Mouse (Mus musculus): ENCODE measurements around the gene Chad. TPM values are rescaled to one million over a fixed set of nuclear protein-coding genes. Genes with fewer than 3 reads are reported as not detected.

The Chad gene
- polyA plus RNA-seq, 1 experiment from 2014 or later: not detected

DNA sequence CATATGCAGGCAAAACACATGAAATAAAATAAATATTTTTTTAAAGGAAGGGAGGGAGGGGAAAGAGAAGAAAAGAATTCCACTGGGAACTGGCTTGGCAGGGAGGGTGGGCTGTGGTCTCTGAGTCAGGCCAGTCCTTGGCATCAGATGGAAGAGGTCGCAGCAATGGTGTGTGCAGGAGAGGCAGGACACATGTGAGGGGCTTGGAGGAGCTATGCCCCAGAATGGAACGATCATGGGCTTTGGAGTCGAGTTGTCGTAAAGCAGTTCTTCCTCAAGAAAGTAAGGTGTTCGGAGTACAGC, 14.5 kb upstream of the Chad start:
- no peak for ATAC-seq (replicated peaks; ENCODE audit: low FRiP score)
- 91% methylated on average over 5 of the region's 5 CpGs for WGBS
- H3K4me2 ChIP-seq (ENCODE audit: low read depth, low read length, severe bottlenecking): no peak overlapping the region

GRCm38 (mm10) chr11:94558226-94558625, 6.6 kb upstream of the Chad start:
- Histone ChIP-seq H3K4me3 (ENCODE audit: low read depth, low read length) (no peak overlapping the region), H3K9me3 (ENCODE audit: control insufficient read depth, low read length) (no peaks in the 10 kb centered on the region), H3K9ac (ENCODE audit: low read length) (no peak overlapping the region), H3K4me2 (ENCODE audit: low read depth, low read length, severe bottlenecking) (no peak overlapping the region), H3K36me3 (ENCODE audit: control insufficient read depth, insufficient read depth, low read length) (no peaks in the 10 kb centered on the region), H3K27ac (ENCODE audit: low read depth, low read length) (no peak overlapping the region), H3K4me1 (replicated peaks; ENCODE audit: control insufficient read depth, insufficient read depth, low read length) (no peaks in the 10 kb centered on the region), H3K27me3 (ENCODE audit: control insufficient read depth, insufficient read depth, low read length) (no peaks in the 10 kb centered on the region)
- 69% methylated on average over 3 of the region's 3 CpGs for WGBS
- DNase-seq (ENCODE audit: low spot score) (no peak), ATAC-seq (replicated peaks; ENCODE audit: low FRiP score) (no peak)

More for the DNA sequence above, 14.5 kb upstream of the Chad start:
- DNase-seq (ENCODE audit: low spot score): no peak
- Histone ChIP-seq H3K27ac (ENCODE audit: low read depth, low read length) (no peak overlapping the region), H3K9me3 (ENCODE audit: control insufficient read depth, low read length) (no peaks in the 10 kb centered on the region), H3K4me3 (ENCODE audit: low read depth, low read length) (no peak overlapping the region), H3K27me3 (ENCODE audit: control insufficient read depth, insufficient read depth, low read length) (no peaks in the 10 kb centered on the region), H3K9ac (ENCODE audit: low read length) (no peak overlapping the region), H3K36me3 (ENCODE audit: control insufficient read depth, insufficient read depth, low read length) (no peaks in the 10 kb centered on the region), H3K4me1 (replicated peaks; ENCODE audit: control insufficient read depth, insufficient read depth, low read length) (peaks cover 4% of the 10 kb centered on the region; the same call in 1 of the 2 replicates)

DNA sequence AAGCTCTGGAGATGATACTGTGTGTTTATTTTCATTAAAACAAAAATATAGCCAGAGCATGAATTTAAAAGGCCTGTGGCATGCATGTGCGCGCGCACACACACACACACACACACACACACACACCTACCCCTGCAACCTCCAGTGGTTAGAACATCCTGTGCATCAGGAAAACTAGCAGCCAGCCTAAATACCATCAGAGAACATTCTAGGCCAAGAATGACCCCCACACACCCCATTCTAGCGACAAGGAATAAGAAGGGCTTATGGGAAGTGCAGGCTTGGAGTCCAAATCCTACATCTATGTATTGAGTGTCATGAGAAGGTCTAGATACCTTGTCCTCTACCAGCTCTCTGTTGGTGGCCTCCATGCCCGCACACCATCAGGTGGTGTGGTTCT, 1.5 kb upstream of the Chad start:
- H3K27me3 ChIP-seq (ENCODE audit: control insufficient read depth, insufficient read depth, low read length): peaks cover 13% of the 10 kb centered on the region

DNA sequence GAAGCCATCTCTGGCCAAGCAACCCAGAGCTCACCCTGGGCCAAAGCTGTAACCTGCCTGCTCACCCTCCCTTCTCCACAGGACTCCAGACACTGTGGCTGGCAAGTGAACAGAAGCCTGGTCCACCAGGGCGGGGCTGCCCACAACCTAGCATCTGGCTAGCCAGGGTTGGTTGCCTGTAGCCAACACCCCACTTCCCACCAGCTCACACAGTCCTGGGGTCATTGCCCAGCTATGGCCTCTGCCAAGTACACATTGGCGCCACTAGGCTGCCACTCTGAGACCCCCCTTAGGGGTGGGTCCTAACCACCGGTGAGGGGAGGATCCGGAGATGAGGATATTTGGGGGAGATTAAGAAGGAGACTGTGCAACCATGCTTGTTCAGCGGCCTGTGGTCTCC, 1.0 kb upstream of the Chad start:
- whole genome bisulfite sequencing: 55% methylated on average over 5 of the region's 5 CpGs
- no peak overlapping the region for H3K4me3 ChIP-seq (ENCODE audit: low read depth, low read length)
- no peak overlapping the region for H3K27ac ChIP-seq (ENCODE audit: low read depth, low read length)

More for the DNA sequence above, 1.5 kb upstream of the Chad start:
- H3K9ac ChIP-seq (ENCODE audit: low read length): no peak overlapping the region
- H3K9me3 ChIP-seq (ENCODE audit: control insufficient read depth, low read length): no peaks in the 10 kb centered on the region
- no peak for DNase-seq (ENCODE audit: low spot score)
- no peaks in the 10 kb centered on the region for H3K36me3 ChIP-seq (ENCODE audit: control insufficient read depth, insufficient read depth, low read length)
- 90% methylated on average over 5 of the region's 5 CpGs for WGBS
- no peak overlapping the region for H3K4me3 ChIP-seq (ENCODE audit: low read depth, low read length)
- H3K4me1 ChIP-seq (replicated peaks; ENCODE audit: control insufficient read depth, insufficient read depth, low read length): 0 out of 2 replicates have a peak, but pooled peaks cover 1% of the 10 kb centered on the region
- no peak overlapping the region for H3K27ac ChIP-seq (ENCODE audit: low read depth, low read length)
- H3K4me2 ChIP-seq (ENCODE audit: low read depth, low read length, severe bottlenecking): no peak overlapping the region
- ATAC-seq (replicated peaks; ENCODE audit: low FRiP score): no peak

GRCm38 (mm10) chr11:94565151-94565479, 268 bp downstream of the Chad start:
- Histone ChIP-seq H3K4me3 (ENCODE audit: low read depth, low read length) (no peak overlapping the region; the same call in 1 of the 2 replicates), H3K36me3 (ENCODE audit: control insufficient read depth, insufficient read depth, low read length) (no peaks in the 10 kb centered on the region), H3K27me3 (ENCODE audit: control insufficient read depth, insufficient read depth, low read length) (peaks cover 13% of the 10 kb centered on the region), H3K9me3 (ENCODE audit: control insufficient read depth, low read length) (no peaks in the 10 kb centered on the region), H3K4me1 (replicated peaks; ENCODE audit: control insufficient read depth, insufficient read depth, low read length) (0 out of 2 replicates have a peak, but pooled peaks cover 1% of the 10 kb centered on the region), H3K9ac (ENCODE audit: low read length) (no peak overlapping the region), H3K4me2 (ENCODE audit: low read depth, low read length, severe bottlenecking) (peak overlapping the region; percentile 32), H3K27ac (ENCODE audit: low read depth, low read length) (no peak overlapping the region)
- DNase-seq (ENCODE audit: low spot score) (no peak), ATAC-seq (replicated peaks; ENCODE audit: low FRiP score) (no peak)
- 4% methylated on average over 16 of the region's 16 CpGs for WGBS

More for the DNA sequence above, 1.0 kb upstream of the Chad start:
- H3K9ac ChIP-seq (ENCODE audit: low read length): peak overlapping the region; percentile 47
- H3K4me2 ChIP-seq (ENCODE audit: low read depth, low read length, severe bottlenecking): no peak overlapping the region
- no peaks in the 10 kb centered on the region for H3K36me3 ChIP-seq (ENCODE audit: control insufficient read depth, insufficient read depth, low read length)
- H3K27me3 ChIP-seq (ENCODE audit: control insufficient read depth, insufficient read depth, low read length): peaks cover 13% of the 10 kb centered on the region
- no peaks in the 10 kb centered on the region for H3K9me3 ChIP-seq (ENCODE audit: control insufficient read depth, low read length)
- H3K4me1 ChIP-seq (replicated peaks; ENCODE audit: control insufficient read depth, insufficient read depth, low read length): 0 out of 2 replicates have a peak, but pooled peaks cover 1% of the 10 kb centered on the region
- ATAC-seq (replicated peaks; ENCODE audit: low FRiP score) (peak; percentile 39; the same call in 1 of the 2 replicates), DNase-seq (ENCODE audit: low spot score) (no peak)

DNA sequence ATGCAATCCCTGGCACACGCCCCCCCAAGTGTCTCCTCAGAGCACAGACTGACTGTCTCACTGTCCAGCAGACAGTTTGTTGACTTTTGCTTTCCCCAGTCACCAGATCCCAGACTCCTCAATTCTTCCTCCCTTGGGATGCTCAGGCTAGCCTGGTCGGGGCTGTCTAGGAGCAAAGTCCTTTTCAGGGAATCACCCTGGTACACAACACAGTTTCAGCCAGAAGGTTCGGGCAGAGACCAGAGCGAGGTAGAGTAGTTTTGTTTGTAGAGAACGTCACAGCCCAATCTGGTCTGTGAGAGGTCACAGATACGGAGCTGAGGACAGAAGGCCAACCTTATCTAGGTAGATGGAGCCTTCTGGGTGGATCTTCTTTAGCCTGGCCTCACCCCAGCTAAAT, 1.7 kb downstream of the Chad start:
- Histone ChIP-seq H3K27ac (ENCODE audit: low read depth, low read length) (no peak overlapping the region), H3K36me3 (ENCODE audit: control insufficient read depth, insufficient read depth, low read length) (no peaks in the 10 kb centered on the region), H3K9ac (ENCODE audit: low read length) (no peak overlapping the region), H3K4me1 (replicated peaks; ENCODE audit: control insufficient read depth, insufficient read depth, low read length) (0 out of 2 replicates have a peak, but pooled peaks cover 1% of the 10 kb centered on the region), H3K27me3 (ENCODE audit: control insufficient read depth, insufficient read depth, low read length) (peaks cover 13% of the 10 kb centered on the region), H3K4me3 (ENCODE audit: low read depth, low read length) (no peak overlapping the region), H3K4me2 (ENCODE audit: low read depth, low read length, severe bottlenecking) (no peak overlapping the region), H3K9me3 (ENCODE audit: control insufficient read depth, low read length) (no peaks in the 10 kb centered on the region)
- WGBS: 84% methylated on average over 6 of the region's 6 CpGs
- no peak for ATAC-seq (replicated peaks; ENCODE audit: low FRiP score)
- no peak for DNase-seq (ENCODE audit: low spot score)

DNA sequence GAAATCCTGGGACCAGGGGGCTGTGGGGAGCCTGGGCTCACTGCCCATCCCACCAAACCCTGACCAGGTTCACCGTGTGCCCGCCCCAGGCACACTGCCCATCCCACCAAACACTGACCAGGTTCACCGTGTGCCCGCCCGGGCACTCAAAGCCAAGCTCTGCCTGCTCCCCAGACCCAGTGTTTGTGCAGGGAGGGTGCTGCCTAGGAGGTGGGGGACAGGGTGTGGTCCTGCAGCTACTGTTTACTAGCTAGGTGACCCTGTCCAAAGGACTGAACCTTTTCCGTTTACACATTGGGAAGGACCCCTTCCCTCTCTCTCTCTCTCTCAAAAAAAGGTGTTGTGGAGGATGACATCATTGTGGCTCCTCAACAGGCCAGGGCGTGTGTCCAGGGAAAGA, 2.5 kb downstream of the Chad start:
- H3K27me3 ChIP-seq (ENCODE audit: control insufficient read depth, insufficient read depth, low read length): peaks cover 13% of the 10 kb centered on the region

GRCm38 (mm10) chr11:94570612-94571011, 5.8 kb downstream of the Chad start:
- no peak overlapping the region for H3K4me3 ChIP-seq (ENCODE audit: low read depth, low read length)
- no peaks in the 10 kb centered on the region for H3K4me1 ChIP-seq (replicated peaks; ENCODE audit: control insufficient read depth, insufficient read depth, low read length)
- WGBS: 57% methylated on average over 9 of the region's 9 CpGs
- no peaks in the 10 kb centered on the region for H3K36me3 ChIP-seq (ENCODE audit: control insufficient read depth, insufficient read depth, low read length)
- ATAC-seq (replicated peaks; ENCODE audit: low FRiP score): no peak
- H3K9me3 ChIP-seq (ENCODE audit: control insufficient read depth, low read length): no peaks in the 10 kb centered on the region
- H3K27me3 ChIP-seq (ENCODE audit: control insufficient read depth, insufficient read depth, low read length): peaks cover 5% of the 10 kb centered on the region
- no peak overlapping the region for H3K27ac ChIP-seq (ENCODE audit: low read depth, low read length)
- no peak overlapping the region for H3K4me2 ChIP-seq (ENCODE audit: low read depth, low read length, severe bottlenecking)
- DNase-seq (ENCODE audit: low spot score): no peak
- H3K9ac ChIP-seq (ENCODE audit: low read length): no peak overlapping the region

More for the DNA sequence above, 2.5 kb downstream of the Chad start:
- Histone ChIP-seq H3K36me3 (ENCODE audit: control insufficient read depth, insufficient read depth, low read length) (no peaks in the 10 kb centered on the region), H3K4me3 (ENCODE audit: low read depth, low read length) (no peak overlapping the region), H3K4me2 (ENCODE audit: low read depth, low read length, severe bottlenecking) (no peak overlapping the region), H3K4me1 (replicated peaks; ENCODE audit: control insufficient read depth, insufficient read depth, low read length) (0 out of 2 replicates have a peak, but pooled peaks cover 1% of the 10 kb centered on the region), H3K9me3 (ENCODE audit: control insufficient read depth, low read length) (no peaks in the 10 kb centered on the region), H3K27ac (ENCODE audit: low read depth, low read length) (no peak overlapping the region), H3K9ac (ENCODE audit: low read length) (no peak overlapping the region)
- DNase-seq (ENCODE audit: low spot score): no peak
- no peak for ATAC-seq (replicated peaks; ENCODE audit: low FRiP score)
- WGBS: 88% methylated on average over 7 of the region's 7 CpGs

DNA sequence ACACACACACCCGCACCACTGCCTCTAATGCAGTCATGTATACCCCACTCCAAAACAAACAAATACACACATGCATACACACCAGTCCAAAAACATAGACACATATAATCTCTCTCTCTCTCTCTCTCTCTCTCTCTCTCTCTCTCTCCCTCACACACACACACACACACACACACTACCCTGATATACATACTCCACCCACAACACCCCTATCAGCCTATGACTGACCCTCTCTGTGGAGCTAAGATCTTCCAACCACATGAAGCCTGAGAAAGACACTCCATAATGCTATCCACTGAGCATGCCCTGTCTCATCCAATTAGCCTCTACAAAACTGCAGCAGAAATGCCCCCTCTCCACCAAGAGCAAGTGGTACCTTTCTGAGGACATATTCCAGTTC, 7.0 kb downstream of the Chad start:
- H3K9ac ChIP-seq (ENCODE audit: low read length): no peak overlapping the region
- H3K27me3 ChIP-seq (ENCODE audit: control insufficient read depth, insufficient read depth, low read length): no peaks in the 10 kb centered on the region
- H3K9me3 ChIP-seq (ENCODE audit: control insufficient read depth, low read length): no peaks in the 10 kb centered on the region
- H3K4me2 ChIP-seq (ENCODE audit: low read depth, low read length, severe bottlenecking): no peak overlapping the region
- H3K27ac ChIP-seq (ENCODE audit: low read depth, low read length): no peak overlapping the region
- ATAC-seq (replicated peaks; ENCODE audit: low FRiP score) (no peak), DNase-seq (ENCODE audit: low spot score) (no peak)
- 82% methylated on average over 1 of the region's 1 CpGs for WGBS
- H3K4me1 ChIP-seq (replicated peaks; ENCODE audit: control insufficient read depth, insufficient read depth, low read length): no peaks in the 10 kb centered on the region
- no peak overlapping the region for H3K4me3 ChIP-seq (ENCODE audit: low read depth, low read length)
- H3K36me3 ChIP-seq (ENCODE audit: control insufficient read depth, insufficient read depth, low read length): no peaks in the 10 kb centered on the region

Measured in forebrain, embryonic 11.5 days (tissue).